Mouse (Mus musculus): Measurements from ENCODE around the gene Tmem25.
"Not testable (repeated sequence)": the region's sequence is repeated elsewhere in the genome, so short reads cannot be mapped to it uniquely, and the experiment has no call there.

The Tmem25 gene

DNA sequence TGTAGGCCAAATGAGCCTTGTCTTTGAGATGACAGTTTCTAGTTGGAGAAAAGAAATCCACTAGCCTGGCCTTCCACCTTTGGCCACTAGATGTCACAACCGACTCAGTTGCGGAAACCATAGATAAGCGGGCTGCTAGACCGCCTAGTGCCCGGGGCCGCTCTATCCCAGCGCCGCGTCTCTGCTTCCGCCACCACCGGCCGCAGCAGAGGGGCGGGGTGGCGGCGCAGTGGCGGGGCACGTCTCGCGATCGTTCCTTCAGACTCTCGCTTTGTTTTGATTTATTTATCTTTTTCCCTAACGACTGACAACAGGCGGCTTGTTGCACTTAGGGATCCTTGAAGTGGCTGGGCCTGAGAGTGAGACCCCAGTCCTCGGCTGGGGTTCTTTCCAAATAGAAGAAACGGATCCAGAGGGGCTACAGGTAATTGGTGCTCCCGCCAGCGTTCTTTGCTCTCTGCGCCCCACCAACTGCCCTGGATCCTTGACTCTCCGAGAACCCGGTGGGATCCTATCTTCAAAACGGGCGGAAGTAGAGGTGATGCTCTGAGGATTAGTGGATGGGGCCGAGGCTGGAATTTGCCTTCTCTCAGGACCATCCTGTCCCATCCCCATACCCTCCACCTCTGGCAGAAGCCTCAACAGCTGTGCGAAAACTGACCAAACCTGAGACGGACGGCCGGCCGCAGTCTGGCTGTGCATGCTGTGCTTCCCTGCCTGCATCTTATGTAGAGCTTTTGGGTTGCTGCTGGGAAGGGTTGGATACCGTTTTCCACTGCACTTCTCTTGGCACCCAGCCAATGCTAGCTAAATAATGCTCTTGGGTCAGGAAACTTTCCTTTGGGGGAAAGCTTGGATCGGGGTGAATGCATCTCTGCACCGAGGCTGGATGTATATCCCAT, 26.1 kb downstream of the Tmem25 start:
- in situ Hi-C loops (cut with MboI; ENCODE audit: low sequenced_read_pairs): no loop called here

DNA sequence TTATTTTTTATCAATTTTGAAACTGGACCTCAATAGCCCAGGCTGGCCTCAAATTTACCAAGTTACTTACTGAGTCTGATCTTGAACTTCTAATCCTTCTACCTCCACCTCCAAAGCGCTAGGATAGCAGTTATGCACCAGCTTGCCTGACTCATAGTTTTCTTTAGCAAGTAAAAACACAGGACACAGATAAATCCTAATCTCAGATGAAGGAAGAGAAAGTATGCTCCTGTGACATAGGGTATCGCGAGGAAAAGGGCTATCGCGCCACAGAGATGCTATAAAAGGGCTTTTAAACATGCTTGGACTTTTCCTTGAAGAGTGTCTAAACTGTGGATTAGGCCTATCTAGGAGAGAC, 26.7 kb downstream of the Tmem25 start:
- in situ Hi-C loops (cut with MboI; ENCODE audit: low sequenced_read_pairs): no loop called here

DNA sequence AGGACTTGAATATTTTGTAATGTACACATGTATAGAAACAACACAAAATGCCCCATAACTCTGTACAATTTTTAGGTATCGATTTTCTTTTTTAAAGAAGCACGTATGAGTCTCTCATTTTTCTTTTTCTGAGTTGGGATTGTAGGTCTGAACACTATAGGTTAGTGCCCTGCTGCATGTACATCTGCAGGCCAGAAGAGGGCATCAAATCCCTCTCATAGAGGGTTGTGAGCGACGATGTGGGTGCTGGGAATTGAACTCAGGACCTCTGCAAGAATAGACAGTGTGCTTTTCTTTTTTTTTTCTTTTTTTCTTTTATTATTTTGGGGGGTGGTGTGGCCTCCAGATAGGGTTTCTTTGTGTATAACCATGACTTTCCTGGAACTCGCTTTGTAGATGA, 27.7 kb downstream of the Tmem25 start:
- in situ Hi-C loops (cut with MboI; ENCODE audit: low sequenced_read_pairs): no loop called here

DNA sequence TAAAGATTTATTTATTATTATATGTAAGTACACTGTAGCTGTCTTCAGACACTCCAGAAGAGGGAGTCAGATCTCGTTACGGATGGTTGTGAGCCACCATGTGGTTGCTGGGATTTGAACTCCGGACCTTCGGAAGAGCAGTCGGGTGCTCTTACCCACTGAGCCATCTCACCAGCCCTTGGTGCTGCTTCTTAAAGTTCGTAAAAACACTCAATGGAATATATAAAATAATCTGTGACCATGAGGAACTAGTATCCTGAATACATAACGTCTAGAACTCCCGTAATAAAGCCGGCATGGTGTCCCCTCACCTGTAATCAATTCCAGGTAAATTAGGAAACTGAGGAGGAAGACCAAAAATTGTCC, 31.1 kb downstream of the Tmem25 start:
- in situ Hi-C loops (cut with MboI; ENCODE audit: low sequenced_read_pairs): not testable (repeated sequence)

DNA sequence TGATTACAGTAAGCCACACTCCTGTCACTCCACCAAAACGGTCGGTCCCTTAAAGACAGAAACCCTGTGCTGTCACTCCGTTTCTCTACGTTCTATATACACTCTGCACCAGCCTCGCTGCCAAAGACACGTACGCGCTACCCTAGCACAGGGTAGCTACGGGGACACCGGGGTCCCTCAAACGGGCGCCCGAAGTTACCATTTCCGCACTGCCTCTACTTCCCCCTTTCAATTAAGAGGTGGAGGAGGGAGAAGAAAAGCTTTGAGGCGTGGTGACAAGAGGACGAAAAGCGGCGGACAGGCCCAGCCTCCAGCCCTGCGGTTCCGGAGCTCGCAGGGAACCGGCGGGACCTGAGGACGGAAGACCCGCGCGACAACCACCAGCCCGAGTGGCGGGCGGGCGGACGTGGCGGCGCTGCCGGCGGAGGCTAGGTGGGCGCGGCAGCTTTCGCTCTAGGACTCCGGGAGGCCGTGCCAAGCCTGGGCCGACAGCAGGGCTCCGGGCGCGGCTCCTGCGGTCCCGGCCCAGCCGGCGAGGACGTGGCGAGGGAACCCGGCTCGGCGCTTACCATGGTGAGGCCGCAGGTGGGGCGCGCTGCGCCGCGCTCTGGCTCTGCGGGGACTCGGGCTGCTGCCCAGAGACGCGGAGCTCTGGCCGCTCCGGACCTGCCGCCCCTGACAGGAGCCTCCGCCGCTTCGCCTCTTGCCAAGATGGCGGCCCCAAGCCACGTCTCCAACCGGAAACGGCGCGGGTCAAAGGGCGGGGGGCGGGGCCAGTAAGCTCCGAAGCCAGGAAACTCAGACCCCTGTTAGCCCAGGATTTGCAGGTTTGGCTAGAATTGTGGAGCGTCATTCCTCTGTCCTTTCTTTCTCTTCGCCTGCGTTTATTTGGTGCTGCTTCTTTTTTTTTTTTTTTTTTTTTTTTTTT, 31.7 kb downstream of the Tmem25 start, which contains the start of the genes Arcn1 and Ift46:
TSS of gene Arcn1 (minus strand) at position 745 of the 928 bp plus-strand sequence.
TSS of gene Ift46 (plus strand) at position 808 of the 928 bp plus-strand sequence.
- in situ Hi-C loops (cut with MboI; ENCODE audit: low sequenced_read_pairs): no loop called here

DNA sequence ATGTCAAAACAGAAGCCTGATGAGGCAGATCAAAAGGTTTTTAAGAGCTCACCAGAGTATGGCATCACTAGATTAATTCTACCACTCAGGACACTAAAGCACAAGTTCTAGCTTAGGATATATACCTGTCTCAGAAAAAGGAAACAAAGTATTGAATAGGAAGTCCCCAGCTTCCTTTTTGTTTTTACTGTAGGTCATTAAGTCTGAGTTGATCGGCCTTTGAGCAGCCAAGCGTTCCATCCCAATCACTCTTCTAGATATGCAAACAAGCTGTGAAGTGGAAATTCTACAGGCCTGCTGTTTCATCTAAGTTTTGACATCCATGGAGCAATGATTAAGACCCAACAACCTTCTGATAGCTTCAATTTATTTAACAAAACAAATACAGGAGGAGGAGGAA, 38.2 kb downstream of the Tmem25 start:
- in situ Hi-C loops (cut with MboI; ENCODE audit: low sequenced_read_pairs): no loop called here

DNA sequence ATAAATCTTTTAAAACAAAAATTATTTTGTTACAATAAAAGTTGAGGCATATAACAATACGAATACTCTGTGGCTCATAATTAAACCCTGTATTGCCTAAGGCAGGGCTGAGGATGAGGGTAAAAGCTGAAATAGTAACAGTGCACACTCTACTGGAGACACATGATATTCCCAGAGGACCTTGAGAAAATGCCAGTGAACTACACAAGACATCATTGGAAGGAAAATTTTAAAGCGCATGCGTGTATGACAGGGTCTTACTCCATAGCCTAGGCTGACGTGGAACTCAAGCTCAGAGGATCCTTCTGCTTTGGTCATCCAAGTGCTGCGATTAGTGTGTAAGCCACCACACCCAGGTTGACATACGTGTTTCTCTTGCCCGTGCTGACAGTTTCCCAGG, 50.6 kb downstream of the Tmem25 start:
- in situ Hi-C loops (cut with MboI; ENCODE audit: low sequenced_read_pairs): no loop called here

DNA sequence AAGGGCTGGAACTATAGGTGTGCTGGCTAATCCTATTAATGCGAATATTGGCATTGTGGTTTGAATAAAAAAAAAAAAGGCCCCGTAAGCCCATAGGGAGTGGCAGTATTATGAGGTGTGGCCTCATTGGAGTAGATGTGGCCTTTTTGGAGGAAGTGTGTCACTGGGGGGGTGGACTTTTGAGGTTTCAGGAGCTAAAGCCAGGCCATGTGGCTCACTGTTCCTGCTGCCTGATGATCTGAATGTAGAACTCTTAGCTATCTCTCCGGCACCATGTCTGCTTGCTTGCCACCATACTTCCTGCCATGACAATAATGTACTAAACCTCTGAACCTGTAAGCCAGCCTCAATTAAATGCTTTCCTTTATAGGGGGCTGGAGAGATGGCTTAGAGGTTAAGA, 51.8 kb downstream of the Tmem25 start:
- in situ Hi-C loops (cut with MboI; ENCODE audit: low sequenced_read_pairs): no loop called here

DNA sequence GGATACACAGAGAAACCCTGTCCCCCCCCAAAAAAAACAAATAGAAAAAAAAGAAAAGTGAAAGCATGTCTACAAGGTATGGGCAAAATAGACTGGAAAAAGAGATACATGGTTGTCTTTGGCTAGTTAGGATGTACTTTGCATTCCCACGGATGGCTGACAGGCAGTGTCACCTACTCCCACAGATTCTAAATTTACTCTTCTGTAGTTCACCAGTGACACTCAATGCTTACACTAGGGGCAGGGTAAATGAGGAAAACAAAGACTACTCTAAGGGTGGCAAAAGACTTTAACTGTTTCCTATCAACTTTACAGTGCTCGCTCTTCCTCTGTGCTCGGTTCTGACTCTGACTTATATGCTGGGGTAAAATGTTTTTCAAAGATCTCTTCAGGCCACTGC, 52.4 kb downstream of the Tmem25 start:
- in situ Hi-C loops (cut with MboI; ENCODE audit: low sequenced_read_pairs): no loop called here

DNA sequence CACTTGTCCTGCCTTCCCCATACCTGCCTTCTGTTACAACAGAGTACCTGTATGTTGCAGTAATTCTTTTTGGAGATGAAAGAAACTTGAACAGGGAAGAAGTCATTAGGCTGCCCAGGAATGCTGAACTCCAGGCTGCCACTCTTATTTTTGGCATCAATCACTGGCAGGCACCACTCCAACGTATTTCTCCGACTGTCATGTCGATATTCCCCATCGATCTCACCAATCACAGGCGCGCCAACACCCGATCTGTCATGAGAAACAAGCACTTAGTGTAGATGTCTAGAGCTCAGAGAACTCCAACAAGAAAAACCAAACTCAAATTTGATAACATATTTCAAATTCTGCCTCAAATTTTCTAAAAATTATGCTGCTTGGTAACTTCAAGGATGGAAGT, 53.7 kb downstream of the Tmem25 start:
- in situ Hi-C loops (cut with MboI; ENCODE audit: low sequenced_read_pairs): no loop called here

All from CH12F3 (cell line).